Mouse (Mus musculus) CH12.LX (cell line): Measurements from ENCODE around the gene Frmd4a. TPM values are rescaled to one million over a fixed set of nuclear protein-coding genes. Genes with fewer than 3 reads are reported as not detected.

Source experiments
- DNase-seq: peaks from one replicate; pipeline ENCODE4 v3.0.0-alpha.2; 2013; ENCODE audit errors: extremely low read depth
- H3K27ac ChIP-seq: 2 replicates; pipeline ENCODE4 v1.5.1; 2012; ENCODE audit warnings: low read depth, mild to moderate bottlenecking, control low read depth, moderate library complexity; ENCODE audit not compliant: insufficient read depth
- H3K27me3 ChIP-seq: replicated peaks from 2 replicates; pipeline ENCODE3; 2012; ENCODE audit warnings: inconsistent platforms
- H3K36me3 ChIP-seq, 2 experiments: replicated peaks in 1 of 2; 2 replicates each; pipeline versions ENCODE3 to v1.6.1; 2012; ENCODE audit warnings: inconsistent platforms in 1 of 2, low read length in 1 of 2, mild to moderate bottlenecking in 1 of 2, mixed read lengths in 1 of 2, moderate library complexity in 1 of 2; ENCODE audit not compliant: control insufficient read depth in 1 of 2, insufficient read depth in 1 of 2
- H3K4me1 ChIP-seq, 2 experiments: 2 replicates each; pipeline ENCODE4 v1.6.1; 2012; ENCODE audit warnings: inconsistent platforms in 1 of 2, moderate library complexity in 1 of 2; ENCODE audit not compliant: insufficient read depth in 2 of 2, control insufficient read depth in 1 of 2
- H3K4me2 ChIP-seq: 2 replicates; pipeline ENCODE4 v1.6.1; 2012; ENCODE audit warnings: low read depth, mild to moderate bottlenecking, control low read depth; ENCODE audit not compliant: poor library complexity, insufficient read depth, severe bottlenecking
- H3K4me3 ChIP-seq, 3 experiments: fragments of 150-350 bp in 1 of 3; sonication (generic) in 1 of 3; replicated peaks in 1 of 3; 2 replicates each; pipeline versions ENCODE3 to v1.5.1; 2011 to 2012; ENCODE audit warnings: low read depth in 2 of 3, low read length in 2 of 3, mild to moderate bottlenecking in 2 of 3, moderate library complexity in 2 of 3, control low read depth in 1 of 3, improper control_type of control experiment in 1 of 3, inconsistent platforms in 1 of 3, mixed read lengths in 1 of 3; ENCODE audit not compliant: poor library complexity in 1 of 3
- H3K79me2 ChIP-seq: replicated peaks from 2 replicates; pipeline ENCODE4 v1.6.1; 2012; ENCODE audit warnings: mild to moderate bottlenecking, moderate library complexity; ENCODE audit not compliant: control insufficient read depth, poor library complexity, insufficient read depth, severe bottlenecking; ENCODE audit errors: extremely low read depth
- H3K9ac ChIP-seq: 2 replicates; pipeline ENCODE4 v1.6.1; 2012; ENCODE audit warnings: low read depth, mild to moderate bottlenecking, control low read depth, moderate library complexity; ENCODE audit not compliant: insufficient read depth
- H3K9me3 ChIP-seq: replicated peaks from 2 replicates; pipeline ENCODE3; 2012; ENCODE audit warnings: low read length, inconsistent platforms, mixed read lengths
- CHD2 ChIP-seq: IDR thresholded peaks from 2 replicates; pipeline ENCODE4 v1.6.1; 2011; ENCODE audit warnings: low read length, improper control_type of control experiment
- EP300 ChIP-seq: IDR thresholded peaks from 2 replicates; pipeline ENCODE4 v1.6.1; 2011; ENCODE audit warnings: low read length, improper control_type of control experiment
- GABPA ChIP-seq: IDR thresholded peaks from 2 replicates; pipeline ENCODE4 v1.6.1; 2012; ENCODE audit warnings: low read depth, low read length, improper control_type of control experiment, inconsistent platforms; ENCODE audit not compliant: insufficient replicate concordance
- IRF4 ChIP-seq: IDR thresholded peaks from 2 replicates; pipeline ENCODE4 v1.6.1; 2014; ENCODE audit warnings: low read depth, mild to moderate bottlenecking, inconsistent platforms, low read length, improper control_type of control experiment
- JUN ChIP-seq: IDR thresholded peaks from 2 replicates; pipeline ENCODE4 v1.6.1; 2011; ENCODE audit warnings: low read depth, mild to moderate bottlenecking, low read length, improper control_type of control experiment, moderate library complexity; ENCODE audit not compliant: insufficient read depth
- JUND ChIP-seq: conservative IDR thresholded peaks from 2 replicates; pipeline ENCODE4 v1.6.1; 2011; ENCODE audit warnings: low read depth, low read length, improper control_type of control experiment
- KAT2A ChIP-seq: IDR thresholded peaks from 2 replicates; pipeline ENCODE4 v1.6.1; 2012; ENCODE audit warnings: low read length, improper control_type of control experiment, inconsistent platforms; ENCODE audit not compliant: insufficient replicate concordance
- MXI1 ChIP-seq: IDR thresholded peaks from 2 replicates; pipeline ENCODE4 v1.6.1; 2011; ENCODE audit warnings: mild to moderate bottlenecking, low read depth, low read length, improper control_type of control experiment
- SMC3 ChIP-seq: IDR thresholded peaks from 2 replicates; pipeline ENCODE4 v1.6.1; 2011; ENCODE audit warnings: low read depth, low read length, improper control_type of control experiment
- TBP ChIP-seq: conservative IDR thresholded peaks from 2 replicates; pipeline ENCODE4 v1.6.1; 2011; ENCODE audit warnings: low read depth, low read length, improper control_type of control experiment
- TCF12 ChIP-seq: IDR thresholded peaks from 2 replicates; pipeline ENCODE4 v1.6.1; 2014; ENCODE audit warnings: low read depth, mild to moderate bottlenecking, inconsistent platforms, low read length, improper control_type of control experiment
- USF2 ChIP-seq: conservative IDR thresholded peaks from 2 replicates; pipeline ENCODE4 v1.6.1; 2011; ENCODE audit warnings: low read depth, low read length, improper control_type of control experiment
- ZKSCAN1 ChIP-seq: IDR thresholded peaks from 2 replicates; pipeline ENCODE4 v1.6.1; 2012; ENCODE audit warnings: low read depth, inconsistent platforms, low read length, improper control_type of control experiment, borderline replicate concordance
- ZNF384 ChIP-seq: IDR thresholded peaks from 2 replicates; pipeline ENCODE4 v1.6.1; 2012; ENCODE audit warnings: low read depth, low read length, improper control_type of control experiment, inconsistent platforms
- dilution Hi-C: fragments of 300-500 bp; cut with MboI; formaldehyde crosslinking; loops from 2 replicates; pipeline ENCODE4 v1.14.3; 2020; ENCODE audit warnings: low sequenced_read_pairs; ENCODE audit not compliant: extremely low pct_unique_long_range_greater_than_20kb, extremely low pct_ligation_motif_present
- in situ Hi-C: fragments of 300-500 bp; cut with MboI; formaldehyde crosslinking; loops from 3 replicates; pipeline ENCODE4 v1.14.3; 2019; ENCODE audit warnings: low sequenced_read_pairs, low pct_ligation_motif_present, low pct_unique_long_range_greater_than_20kb, mixed read lengths
- polyA plus RNA-seq: library from polyadenylated mRNA; unstranded; fragments of >175 nt; gene quantifications from 2 replicates; pipeline ENCODE4 v1.2.1, GENCODE M21; 2012; ENCODE audit warnings: low read depth; ENCODE audit not compliant: insufficient read length
- total RNA-seq, 2 experiments: library from RNA; depleted of rRNA; stranded (reverse); fragments of 300-350 nt in 1 of 2; fragments of >200 nt in 1 of 2; gene quantifications; 2 replicates each; pipeline ENCODE4 v1.2.3; 2012 to 2014

Frmd4a gene
- total and polyA plus RNA-seq, 3 experiments: 0.13 to 2.0 (median 0.32) TPM

DNA sequence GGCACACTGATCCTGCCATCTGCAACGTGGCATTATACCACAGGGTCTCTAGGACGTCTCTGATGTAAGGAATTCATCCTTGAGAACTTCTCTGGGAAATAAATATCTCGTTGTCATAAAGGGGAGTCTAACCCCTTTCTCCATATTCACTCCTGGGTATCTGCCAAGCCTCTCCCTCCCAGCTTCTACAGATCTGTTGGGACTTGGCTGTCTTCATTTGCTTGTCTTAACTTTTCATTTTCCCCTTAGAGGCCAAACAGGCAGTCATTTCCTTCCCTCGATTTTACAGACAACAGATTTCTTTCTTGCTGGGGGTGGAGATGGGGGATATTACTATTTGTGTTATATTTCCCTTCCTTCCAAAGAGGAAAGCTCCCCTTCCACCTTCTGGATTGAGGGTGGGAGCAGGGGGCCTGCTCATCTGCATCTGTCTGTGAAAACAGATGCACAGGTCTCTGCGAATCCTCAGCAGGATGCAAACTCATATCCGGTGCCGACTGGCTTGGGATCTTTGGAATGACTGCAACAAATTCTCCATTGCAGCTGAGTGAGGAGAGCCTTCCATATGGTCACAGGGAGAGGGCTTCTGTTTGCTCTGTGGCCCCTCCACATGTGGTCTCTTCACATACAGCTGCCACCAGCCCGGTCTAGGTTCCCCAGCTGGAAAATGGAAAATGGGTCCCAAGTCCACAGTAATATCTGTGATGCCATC, 562.0 kb downstream of the Frmd4a start:
- Histone ChIP-seq H3K4me3 (no peak overlapping the region), H3K27me3 (no peaks in the 10 kb centered on the region), H3K9me3 (no peaks in the 10 kb centered on the region), H3K4me1 (no peaks in the 10 kb centered on the region), H3K79me2 (no peaks in the 10 kb centered on the region), H3K9ac (no peak overlapping the region), H3K27ac (no peak overlapping the region), H3K36me3 (peaks cover 0 to 4% of the 10 kb centered on the region in 2 experiments), H3K4me2 (no peak overlapping the region)
- in situ Hi-C loops: no loop called here
- no peak for DNase-seq
- TF ChIP-seq ZKSCAN1: no peak
- no peak for TF ChIP-seq TCF12
- dilution Hi-C loops: no loop called here

DNA sequence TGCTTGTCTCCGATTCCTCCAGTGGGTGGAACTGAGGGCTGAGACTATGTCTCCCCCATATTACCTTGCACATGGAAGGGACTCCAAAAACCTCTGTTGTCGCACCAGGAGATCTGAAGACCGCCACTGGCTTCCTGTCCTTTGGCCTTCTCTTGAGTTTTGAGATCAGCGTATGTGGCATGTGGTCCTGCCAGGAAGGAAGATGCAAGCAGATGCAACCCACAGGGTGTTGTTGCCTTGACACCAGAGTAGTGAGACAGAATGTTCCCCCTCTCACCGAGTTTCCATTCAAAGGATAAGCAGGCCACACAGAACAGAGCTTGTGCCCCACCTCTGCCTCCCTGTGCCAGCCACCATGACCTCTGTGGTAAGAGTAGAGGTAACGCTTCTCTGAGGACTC, 563.1 kb downstream of the Frmd4a start:
- Histone ChIP-seq H3K4me3 (no peak overlapping the region), H3K27me3 (no peaks in the 10 kb centered on the region), H3K9ac (no peak overlapping the region), H3K27ac (no peak overlapping the region), H3K4me2 (no peak overlapping the region), H3K79me2 (no peaks in the 10 kb centered on the region), H3K36me3 (peaks cover 0 to 2% of the 10 kb centered on the region in 2 experiments), H3K9me3 (no peaks in the 10 kb centered on the region), H3K4me1 (no peaks in the 10 kb centered on the region)
- DNase-seq: no peak
- dilution Hi-C loops (no loop called here), in situ Hi-C loops (no loop called here)
- TF ChIP-seq TCF12 (no peak), JUND (no peak), SMC3 (no peak), USF2 (no peak), JUN (no peak), CHD2 (no peak), IRF4 (no peak), TBP (no peak), MXI1 (no peak), EP300 (no peak)

DNA sequence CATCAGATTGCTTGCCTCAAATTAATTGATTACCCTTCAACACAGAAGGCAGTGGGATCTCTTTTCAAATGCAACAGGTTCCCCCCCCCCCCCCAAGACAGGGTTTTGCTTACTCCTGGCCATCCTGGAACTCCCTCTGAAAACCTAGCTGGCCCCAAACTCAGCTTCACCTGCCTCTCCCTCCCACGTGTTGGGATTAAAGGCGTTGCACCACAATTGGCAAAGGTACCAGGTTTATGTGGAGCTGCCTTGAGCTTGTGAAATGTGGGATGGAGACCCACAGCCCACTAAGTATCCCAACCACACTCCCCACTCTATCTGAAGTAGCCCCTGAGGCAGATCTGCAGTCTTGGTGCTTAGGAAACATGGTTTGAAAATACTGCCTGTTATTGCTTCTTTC, 565.4 kb downstream of the Frmd4a start:
- no peak for DNase-seq
- no peaks in the 10 kb centered on the region for H3K9me3 ChIP-seq
- no peak overlapping the region for H3K27ac ChIP-seq
- no peaks in the 10 kb centered on the region for H3K27me3 ChIP-seq
- dilution Hi-C loops (no loop called here), in situ Hi-C loops (no loop called here)
- no peak overlapping the region for H3K4me3 ChIP-seq
- no peak for TF ChIP-seq GABPA
- no peak for TF ChIP-seq SMC3
- TF ChIP-seq TBP: no peak
- no peak for TF ChIP-seq KAT2A
- no peak for TF ChIP-seq ZNF384
- TF ChIP-seq MXI1: no peak
- H3K9ac ChIP-seq: no peak overlapping the region
- H3K4me2 ChIP-seq: no peak overlapping the region
- no peaks in the 10 kb centered on the region for H3K4me1 ChIP-seq
- no peaks in the 10 kb centered on the region for H3K79me2 ChIP-seq
- no peaks in the 10 kb centered on the region for H3K36me3 ChIP-seq
